Mouse (Mus musculus): ENCODE measurements around the gene Osbp. TPM values are rescaled to one million over a fixed set of nuclear protein-coding genes. Genes with fewer than 3 reads are reported as not detected.
"Not testable (repeated sequence)": the region's sequence is repeated elsewhere in the genome, so short reads cannot be mapped to it uniquely, and the experiment has no call there.

Gene Osbp
- 2.9 and 3.1 TPM in 2 replicates for polyA plus RNA-seq (2016; fragmentation: Nextera tagmentation; extraction: Ambion mirVana)

DNA sequence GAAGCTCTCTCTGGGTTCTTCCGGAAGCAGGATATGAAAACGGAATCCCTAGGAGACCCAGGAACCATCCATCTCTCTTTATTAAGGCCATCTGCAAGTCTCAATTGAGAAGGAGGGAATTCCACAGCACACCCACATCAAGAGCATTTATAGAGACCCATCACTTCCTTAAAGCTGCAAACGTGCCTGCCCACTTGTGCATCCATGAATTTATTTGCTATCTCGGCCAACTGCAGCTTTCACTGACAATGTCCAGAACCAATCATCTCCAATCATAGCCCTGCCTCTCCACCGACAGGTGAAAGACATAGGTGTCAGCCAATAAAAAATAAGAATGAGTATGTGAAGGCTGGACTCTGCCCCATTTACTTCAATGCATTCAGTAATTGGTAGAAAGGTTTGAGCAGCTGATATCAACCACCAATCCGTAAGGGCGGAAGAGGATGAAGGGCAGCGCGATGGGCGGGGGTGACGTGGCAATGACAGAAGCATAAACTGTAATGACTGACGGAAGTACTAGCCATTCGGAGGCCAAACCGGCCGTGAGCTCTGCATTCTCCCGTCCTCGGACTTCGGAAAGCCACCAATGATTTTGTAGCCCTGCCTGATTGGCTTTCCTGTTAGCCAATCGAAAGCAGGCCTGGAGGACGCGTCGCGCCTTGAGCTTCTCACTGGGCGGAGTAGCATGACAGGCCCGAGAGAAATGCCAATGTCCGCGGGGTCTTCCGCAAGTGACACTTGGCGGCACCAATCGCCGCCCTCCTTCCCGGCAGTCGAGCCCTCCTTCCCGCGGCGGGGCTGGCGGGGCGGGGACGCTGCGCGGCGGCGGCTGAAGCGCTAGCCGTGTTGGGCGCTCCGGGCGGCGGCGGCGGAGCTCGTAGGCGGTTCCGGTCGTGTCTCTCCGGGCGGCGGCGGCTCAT is at the start of gene Osbp:
TSS of gene Osbp (plus strand) at position 919 of the 920 bp plus-strand sequence.
- Histone ChIP-seq H3K4me3 (peak within 1 kb of the TSS; percentile 89), H3K9me3 (no peaks in the 10 kb centered on the region), H3K4me1 (replicated peaks) (peaks cover 17% of the 10 kb centered on the region), H3K27me3 (ENCODE audit: insufficient read depth, poor library complexity, severe bottlenecking) (no peaks in the 10 kb centered on the region), H3K27ac (peak within 1 kb of the TSS; percentile 90), H3K36me3 (peaks cover 14% of the 10 kb centered on the region; the same call in 1 of the 2 replicates)
- peak; percentile 99 for DNase-seq (ENCODE audit: low spot score)
- under 1% methylated on average over 59 of the region's 59 CpGs for WGBS

DNA sequence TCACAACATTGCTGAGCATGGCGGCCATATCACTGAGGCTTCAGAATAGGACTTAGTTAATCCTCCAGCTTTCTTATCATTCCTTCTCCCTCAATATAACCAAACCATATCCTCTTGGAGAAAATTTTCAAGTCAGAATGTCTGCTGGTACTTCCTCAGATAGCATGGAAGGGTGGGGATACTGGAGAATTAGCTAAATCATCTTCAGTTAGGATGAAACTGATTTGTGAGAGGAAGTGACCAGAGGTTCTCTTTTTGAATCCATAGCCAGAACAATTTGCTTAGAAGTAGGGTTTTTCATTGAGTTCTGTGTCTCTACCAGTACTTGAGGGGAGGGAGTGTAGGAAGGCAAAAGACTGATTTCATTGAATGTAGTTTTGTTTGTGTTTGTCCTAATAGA is 43.7 kb upstream of the Osbp start:
- peaks cover 86% of the 10 kb centered on the region for H3K36me3 ChIP-seq
- no peaks in the 10 kb centered on the region for H3K27me3 ChIP-seq (ENCODE audit: insufficient read depth, poor library complexity, severe bottlenecking)
- no peak overlapping the region for H3K27ac ChIP-seq
- 87% methylated on average over 1 of the region's 1 CpGs for WGBS
- H3K9me3 ChIP-seq: no peaks in the 10 kb centered on the region
- DNase-seq (ENCODE audit: low spot score): no peak
- H3K4me1 ChIP-seq (replicated peaks): no peaks in the 10 kb centered on the region
- H3K4me3 ChIP-seq: no peak overlapping the region

DNA sequence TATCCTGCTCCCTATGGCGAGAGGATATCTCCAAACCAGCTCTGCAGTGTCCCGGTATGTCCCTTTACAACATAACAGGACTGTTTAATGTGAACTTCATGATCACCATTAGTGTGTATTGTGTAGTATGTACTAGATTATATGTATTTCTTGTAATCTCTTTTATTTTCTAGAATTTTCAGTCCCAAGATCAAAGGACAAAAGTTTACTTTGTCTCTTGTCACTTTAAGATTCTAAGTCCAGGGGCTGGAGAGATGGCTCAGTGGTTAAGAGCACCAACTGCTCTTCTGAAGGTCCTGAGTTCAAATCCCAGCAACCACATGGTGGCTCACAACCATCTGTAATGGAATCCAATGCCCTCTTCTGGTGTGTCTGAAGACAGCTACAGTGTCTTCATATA is 43.2 kb upstream of the Osbp start:
- 96% methylated on average over 2 of the region's 2 CpGs for WGBS
- H3K27ac ChIP-seq; H3K9me3 ChIP-seq; H3K4me3 ChIP-seq; H3K4me1 ChIP-seq (replicated peaks); DNase-seq (ENCODE audit: low spot score); H3K27me3 ChIP-seq (ENCODE audit: insufficient read depth, poor library complexity, severe bottlenecking): not testable (repeated sequence)
- peaks cover 86% of the 10 kb centered on the region for H3K36me3 ChIP-seq

DNA sequence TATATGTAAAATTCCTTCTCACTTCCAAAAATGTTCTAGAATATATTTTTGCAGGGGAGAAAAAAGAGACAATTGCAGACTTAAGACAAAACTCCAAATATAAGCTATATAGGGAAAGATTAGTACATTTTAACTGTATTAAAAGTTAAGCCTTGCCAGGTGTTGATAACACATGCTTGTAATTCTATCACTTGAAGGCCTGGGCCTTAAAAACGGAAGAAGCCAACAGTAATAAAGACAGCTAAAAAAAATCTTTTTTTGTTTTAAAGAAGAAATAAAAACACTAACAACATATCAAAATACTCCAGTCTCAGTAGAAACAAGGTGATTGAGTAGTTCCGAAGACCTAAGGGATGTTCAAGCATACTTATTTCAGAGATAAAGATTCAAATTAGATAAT is 39.4 kb upstream of the Osbp start:
- H3K27me3 ChIP-seq (ENCODE audit: insufficient read depth, poor library complexity, severe bottlenecking): no peaks in the 10 kb centered on the region
- no peak for DNase-seq (ENCODE audit: low spot score)
- 85% methylated on average over 2 of the region's 2 CpGs for WGBS
- H3K4me3 ChIP-seq: no peak overlapping the region
- H3K27ac ChIP-seq: no peak overlapping the region
- no peaks in the 10 kb centered on the region for H3K9me3 ChIP-seq
- H3K36me3 ChIP-seq: peaks cover 97% of the 10 kb centered on the region
- H3K4me1 ChIP-seq (replicated peaks): no peaks in the 10 kb centered on the region

- no peak for DNase-seq (ENCODE audit: low spot score)
- H3K36me3 ChIP-seq: peaks cover 99% of the 10 kb centered on the region
- WGBS: 93% methylated on average over 4 of the region's 4 CpGs
- no peak overlapping the region for H3K4me3 ChIP-seq
- H3K4me1 ChIP-seq (replicated peaks): no peaks in the 10 kb centered on the region
- H3K27ac ChIP-seq: no peak overlapping the region
- no peaks in the 10 kb centered on the region for H3K9me3 ChIP-seq
- H3K27me3 ChIP-seq (ENCODE audit: insufficient read depth, poor library complexity, severe bottlenecking): no peaks in the 10 kb centered on the region
Observed at GRCm38 (mm10) chr19:11928025-11928748, 37.6 kb upstream of the Osbp start.

- H3K36me3 ChIP-seq: peaks cover 48% of the 10 kb centered on the region
- not testable (repeated sequence) for H3K4me1 ChIP-seq (replicated peaks); H3K27me3 ChIP-seq (ENCODE audit: insufficient read depth, poor library complexity, severe bottlenecking); DNase-seq (ENCODE audit: low spot score); H3K27ac ChIP-seq; H3K9me3 ChIP-seq; H3K4me3 ChIP-seq
- WGBS: 96% methylated on average over 9 of the region's 9 CpGs
Observed at GRCm38 (mm10) chr19:11946460-11946859, 19.3 kb upstream of the Osbp start.

DNA sequence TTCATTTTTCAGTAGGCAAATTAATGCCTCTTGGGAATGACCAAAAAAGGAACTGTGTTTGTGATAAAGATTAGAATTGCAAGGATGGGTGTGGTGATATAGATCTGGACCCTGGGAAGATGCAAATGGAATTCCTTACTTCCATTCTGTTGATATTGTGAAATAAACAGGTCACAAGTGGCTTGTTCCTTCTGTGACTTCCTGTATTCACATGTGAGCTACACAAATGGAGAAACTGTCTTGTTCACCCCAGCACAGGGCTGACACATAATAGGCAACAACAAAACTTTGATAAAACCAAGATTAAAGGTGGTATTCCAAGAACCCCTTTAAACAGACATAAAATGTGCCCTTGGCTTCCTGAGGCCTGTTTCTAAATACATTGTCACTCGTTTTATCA is 15.9 kb upstream of the Osbp start:
- H3K4me1 ChIP-seq (replicated peaks): no peaks in the 10 kb centered on the region
- whole genome bisulfite sequencing: 68% methylated on average over 1 of the region's 1 CpGs
- no peak overlapping the region for H3K4me3 ChIP-seq
- no peak overlapping the region for H3K27ac ChIP-seq
- DNase-seq (ENCODE audit: low spot score): no peak
- no peaks in the 10 kb centered on the region for H3K9me3 ChIP-seq
- peaks cover 16% of the 10 kb centered on the region for H3K36me3 ChIP-seq
- no peaks in the 10 kb centered on the region for H3K27me3 ChIP-seq (ENCODE audit: insufficient read depth, poor library complexity, severe bottlenecking)

GRCm38 (mm10) chr19:11950747-11951146 is 15.0 kb upstream of the Osbp start:
- no peak for DNase-seq (ENCODE audit: low spot score)
- Histone ChIP-seq H3K27ac (no peak overlapping the region), H3K27me3 (ENCODE audit: insufficient read depth, poor library complexity, severe bottlenecking) (no peaks in the 10 kb centered on the region), H3K4me1 (replicated peaks) (no peaks in the 10 kb centered on the region), H3K36me3 (peaks cover 7% of the 10 kb centered on the region), H3K4me3 (no peak overlapping the region), H3K9me3 (no peaks in the 10 kb centered on the region)
- WGBS: 82% methylated on average over 7 of the region's 7 CpGs

DNA sequence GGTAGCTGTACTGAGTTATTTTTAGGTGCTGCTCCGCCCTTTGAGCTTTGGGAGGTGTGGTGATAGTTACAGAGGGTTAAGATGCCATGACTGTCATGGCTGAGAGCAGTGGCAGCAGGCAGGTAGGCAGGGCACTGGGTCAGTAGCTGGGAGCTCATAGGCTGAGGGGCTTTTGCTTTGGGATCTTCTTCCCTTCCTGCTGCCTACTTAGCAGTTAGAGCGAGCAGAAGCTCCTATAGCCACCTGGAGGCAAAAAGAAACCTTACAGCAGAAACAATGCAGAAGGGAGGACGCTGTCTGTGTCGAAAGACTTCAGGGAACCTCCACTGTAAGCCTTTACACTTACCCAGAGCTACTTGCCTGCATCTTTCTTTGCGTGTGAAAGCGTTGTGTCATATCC is 11.5 kb upstream of the Osbp start:
- Histone ChIP-seq H3K4me3 (no peak overlapping the region), H3K9me3 (no peaks in the 10 kb centered on the region), H3K27ac (no peak overlapping the region), H3K27me3 (ENCODE audit: insufficient read depth, poor library complexity, severe bottlenecking) (no peaks in the 10 kb centered on the region), H3K4me1 (replicated peaks) (no peaks in the 10 kb centered on the region), H3K36me3 (no peaks in the 10 kb centered on the region)
- WGBS: 53% methylated on average over 6 of the region's 6 CpGs
- DNase-seq (ENCODE audit: low spot score): no peak

GRCm38 (mm10) chr19:11956636-11957035 is 9.1 kb upstream of the Osbp start:
- WGBS: 93% methylated on average over 5 of the region's 5 CpGs
- no peaks in the 10 kb centered on the region for H3K36me3 ChIP-seq
- H3K27ac ChIP-seq: no peak overlapping the region

GRCm38 (mm10) chr19:11957396-11957795 is 8.3 kb upstream of the Osbp start:
- 91% methylated on average over 5 of the region's 5 CpGs for WGBS
- Histone ChIP-seq H3K4me3 (no peak overlapping the region), H3K27me3 (ENCODE audit: insufficient read depth, poor library complexity, severe bottlenecking) (no peaks in the 10 kb centered on the region), H3K36me3 (no peaks in the 10 kb centered on the region), H3K27ac (no peak overlapping the region), H3K9me3 (no peaks in the 10 kb centered on the region), H3K4me1 (replicated peaks) (no peaks in the 10 kb centered on the region)
- DNase-seq (ENCODE audit: low spot score): no peak

More at GRCm38 (mm10) chr19:11956636-11957035, 9.1 kb upstream of the Osbp start:
- Histone ChIP-seq H3K4me1 (replicated peaks) (no peaks in the 10 kb centered on the region), H3K27me3 (ENCODE audit: insufficient read depth, poor library complexity, severe bottlenecking) (no peaks in the 10 kb centered on the region), H3K4me3 (no peak overlapping the region), H3K9me3 (no peaks in the 10 kb centered on the region)
- no peak for DNase-seq (ENCODE audit: low spot score)

- H3K4me1 ChIP-seq (replicated peaks): no peaks in the 10 kb centered on the region
- no peaks in the 10 kb centered on the region for H3K9me3 ChIP-seq
- no peak overlapping the region for H3K27ac ChIP-seq
- no peak overlapping the region for H3K4me3 ChIP-seq
- no peaks in the 10 kb centered on the region for H3K36me3 ChIP-seq
- no peak for DNase-seq (ENCODE audit: low spot score)
- WGBS: 87% methylated on average over 8 of the region's 8 CpGs
- no peaks in the 10 kb centered on the region for H3K27me3 ChIP-seq (ENCODE audit: insufficient read depth, poor library complexity, severe bottlenecking)
Observed at GRCm38 (mm10) chr19:11957846-11958245, 7.9 kb upstream of the Osbp start.

- Histone ChIP-seq H3K4me3 (peak overlapping the region; percentile 89), H3K27ac (no peak overlapping the region), H3K27me3 (ENCODE audit: insufficient read depth, poor library complexity, severe bottlenecking) (no peaks in the 10 kb centered on the region), H3K36me3 (peaks cover 11% of the 10 kb centered on the region; the same call in 1 of the 2 replicates), H3K4me1 (replicated peaks) (peaks cover 17% of the 10 kb centered on the region), H3K9me3 (no peaks in the 10 kb centered on the region)
- no peak for DNase-seq (ENCODE audit: low spot score)
- 89% methylated on average over 1 of the region's 1 CpGs for WGBS
Observed at GRCm38 (mm10) chr19:11964266-11964665, 1.5 kb upstream of the Osbp start.
